Mouse (Mus musculus) spleen, adult 12 weeks (tissue): Measurements from ENCODE around the gene Olfr1395.
A peak's percentile ranks its signal among the peaks of the same experiment; 100 is the strongest.
"Not testable (repeated sequence)": the region's sequence is repeated elsewhere in the genome, so short reads cannot be mapped to it uniquely, and the experiment has no call there.

ENCODE experiments used
- DNase-seq: peaks from one replicate; pipeline ENCODE4 v3.0.0; 2022; ENCODE audit warnings: low spot score

Gene Olfr1395

DNA sequence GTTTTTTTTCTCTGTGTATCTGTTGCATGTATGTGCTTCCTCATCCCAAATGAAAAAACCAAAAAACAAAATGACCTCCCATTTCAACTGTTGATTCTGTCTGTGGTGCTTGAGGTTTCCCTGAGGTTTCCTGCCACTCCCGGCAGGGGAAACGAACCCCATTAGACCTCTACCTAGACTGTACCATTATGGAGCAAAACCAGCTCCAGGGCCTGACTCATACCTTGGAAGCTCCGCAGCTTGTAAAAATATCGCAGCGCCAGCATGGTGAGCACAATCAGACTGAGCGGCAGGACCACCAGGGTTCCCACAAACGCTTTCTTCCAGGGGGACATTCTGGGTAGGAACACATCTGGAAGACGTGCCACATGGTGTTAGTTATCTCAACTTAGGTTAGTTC, 33.3 kb downstream of the Olfr1395 start:
- no peak for DNase-seq

- DNase-seq, result not testable (repeated sequence)
Observed at GRCm38 (mm10) chr11:49176047-49176779, 34.1 kb downstream of the Olfr1395 start.

DNA sequence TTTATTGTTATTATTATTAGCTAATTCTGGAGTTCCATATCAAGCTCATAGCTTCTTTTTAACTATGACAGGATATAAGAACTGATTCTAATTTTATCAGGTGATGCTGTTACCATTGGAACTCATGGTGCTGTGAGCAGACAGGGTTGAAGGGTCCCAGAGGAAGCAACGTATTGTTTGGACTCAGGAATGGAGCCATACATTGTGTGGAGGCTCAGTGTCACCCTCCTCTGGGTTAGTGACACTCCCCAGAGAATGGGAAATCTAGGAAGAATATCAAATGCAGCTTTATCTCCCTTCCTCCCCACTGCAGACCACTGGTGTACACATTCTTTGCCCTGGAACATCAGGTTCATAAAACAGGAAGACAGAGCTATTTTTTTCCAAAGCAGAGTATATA, 41.1 kb downstream of the Olfr1395 start:
- DNase-seq, result no peak

- no peak for DNase-seq
Observed at GRCm38 (mm10) chr11:49186452-49186851, 44.4 kb downstream of the Olfr1395 start.

GRCm38 (mm10) chr11:49186955-49187488, 44.9 kb downstream of the Olfr1395 start, which contains the start of gene Btnl9:
TSS of gene Btnl9 (minus strand) at chr11:49187159.
- DNase-seq, result no peak

DNA sequence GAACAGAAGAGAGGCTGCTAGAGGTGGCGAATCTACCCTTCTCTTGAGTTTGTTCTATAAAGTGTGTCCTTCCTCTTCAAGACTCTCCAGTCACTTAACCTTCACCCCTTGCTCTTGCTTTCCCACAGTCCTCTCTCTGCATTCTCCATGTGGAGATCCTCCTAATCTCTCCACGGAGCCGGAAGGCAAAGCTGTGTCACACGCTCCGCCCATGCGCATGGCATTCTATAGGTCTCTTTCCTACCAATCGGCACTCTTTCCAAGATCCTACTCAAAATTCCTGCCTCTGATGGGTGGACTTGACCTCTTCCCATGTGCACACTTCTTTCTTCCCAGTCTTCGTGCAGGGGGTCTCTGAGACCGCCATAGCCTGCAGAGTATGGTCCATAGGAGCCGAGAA, 45.6 kb downstream of the Olfr1395 start:
- no peak for DNase-seq

- DNase-seq, result peak; percentile 39
Observed at GRCm38 (mm10) chr11:49189737-49190136, 47.7 kb downstream of the Olfr1395 start.

- DNase-seq, result no peak
Observed at GRCm38 (mm10) chr11:49191083-49191482, 49.0 kb downstream of the Olfr1395 start.

DNA sequence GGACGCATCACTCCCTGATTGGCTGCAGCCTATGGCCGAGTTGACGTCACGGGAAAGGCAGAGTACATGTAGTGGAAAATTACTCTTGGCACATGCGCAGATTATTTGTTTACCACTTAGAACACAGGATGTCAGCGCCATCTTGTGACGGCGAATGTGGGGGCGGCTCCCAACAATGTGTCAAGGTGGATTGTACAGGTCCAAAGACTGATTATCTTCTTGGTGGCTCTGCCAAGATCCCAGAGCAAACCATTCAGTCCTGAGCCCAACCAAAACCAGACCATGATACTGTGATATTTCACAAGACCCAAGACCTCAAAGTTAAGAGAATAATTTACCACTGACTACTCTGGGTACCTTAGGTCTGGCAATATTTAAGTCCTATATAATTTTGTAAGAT, 52.7 kb downstream of the Olfr1395 start:
- DNase-seq, result not testable (repeated sequence)

- no peak for DNase-seq
Observed at GRCm38 (mm10) chr11:49195819-49196322, 53.8 kb downstream of the Olfr1395 start.
